Mouse (Mus musculus): Measurements from ENCODE around the gene Fuk.

GRCm38 (mm10) chr8:110905404-110905803, 3.1 kb upstream of the Fuk start:
- TF ChIP-seq POLR2A (IDR thresholded peaks at IDR 0.05; ENCODE audit: low read depth, low read length) (no peak), CTCF (IDR thresholded peaks at IDR 0.05; ENCODE audit: extremely low read depth, insufficient read depth, insufficient read length, insufficient replicate concordance) (no peak)

Data from spleen, adult 2 months (tissue).